Mouse (Mus musculus) ES-E14 (cell line): Measurements from ENCODE around the gene Zfp697. TPM values are rescaled to one million over a fixed set of nuclear protein-coding genes. Genes with fewer than 3 reads are reported as not detected.

Experiments used
- DNase-seq: peaks from one replicate; pipeline ENCODE4 v3.0.0-alpha.2; 2013; ENCODE audit warnings: low read depth, low spot score
- H3K27ac ChIP-seq: 2 replicates; pipeline ENCODE4 v1.5.1; 2012; ENCODE audit warnings: low read depth, mild to moderate bottlenecking, low read length, moderate library complexity, mixed read lengths; ENCODE audit not compliant: poor library complexity, insufficient read depth, severe bottlenecking
- H3K36me3 ChIP-seq: 2 replicates; pipeline ENCODE4 v1.6.1; 2012; ENCODE audit warnings: mild to moderate bottlenecking, low read length, moderate library complexity, mixed read lengths; ENCODE audit not compliant: control insufficient read depth, poor library complexity, insufficient read depth, severe bottlenecking
- H3K4me1 ChIP-seq, 2 experiments: fragments of 150-350 bp in 1 of 2; sonication (generic) in 1 of 2; 2 replicates each; pipeline ENCODE4 v1.6.1; 2012; ENCODE audit warnings: low read length in 2 of 2, mild to moderate bottlenecking in 1 of 2, mixed read lengths in 1 of 2; ENCODE audit not compliant: control insufficient read depth in 2 of 2, insufficient read depth in 2 of 2, poor library complexity in 1 of 2
- H3K4me3 ChIP-seq, 2 experiments: fragments of 150-350 bp in 1 of 2; sonication (generic) in 1 of 2; 2 replicates each; pipeline ENCODE4 v1.5.1; 2012; ENCODE audit warnings: low read length in 2 of 2, low read depth in 1 of 2, mild to moderate bottlenecking in 1 of 2, mixed read lengths in 1 of 2; ENCODE audit not compliant: insufficient read depth in 1 of 2, poor library complexity in 1 of 2, severe bottlenecking in 1 of 2
- H3K9ac ChIP-seq: 2 replicates; pipeline ENCODE4 v1.6.1; 2012; ENCODE audit warnings: low read depth, mild to moderate bottlenecking, low read length, mixed read lengths; ENCODE audit not compliant: poor library complexity, insufficient read depth, severe bottlenecking
- H3K9me3 ChIP-seq: fragments of 150-350 bp; sonication (generic); 2 replicates; pipeline ENCODE4 v1.6.1; 2012; ENCODE audit warnings: low read depth, mild to moderate bottlenecking, low read length; ENCODE audit not compliant: control insufficient read depth, insufficient read depth
- CHD2 ChIP-seq: IDR thresholded peaks from 2 replicates; pipeline ENCODE4 v1.6.1; 2014; ENCODE audit warnings: mild to moderate bottlenecking, low read depth, low read length, inconsistent platforms
- HCFC1 ChIP-seq: IDR thresholded peaks from 2 replicates; pipeline ENCODE4 v1.6.1; 2012; ENCODE audit warnings: low read length, inconsistent platforms, borderline replicate concordance; ENCODE audit not compliant: insufficient read depth
- MAFK ChIP-seq: IDR thresholded peaks from 2 replicates; pipeline ENCODE4 v1.6.1; 2014; ENCODE audit warnings: mild to moderate bottlenecking, low read depth, low read length, inconsistent platforms; ENCODE audit not compliant: insufficient read depth
- ZC3H11A ChIP-seq: IDR thresholded peaks from 2 replicates; pipeline ENCODE4 v1.6.1; 2012; ENCODE audit warnings: low read depth, mild to moderate bottlenecking, inconsistent platforms, low read length, borderline replicate concordance
- ZNF384 ChIP-seq: IDR thresholded peaks from 2 replicates; pipeline ENCODE4 v1.6.1; 2012; ENCODE audit warnings: low read depth, low read length, inconsistent platforms
- in situ Hi-C, 2 experiments: fragments of 600-800 bp; cut with MboI; formaldehyde crosslinking; loops; one replicate each; pipeline ENCODE4 v1.15.1; 2025; ENCODE audit warnings: low sequenced_read_pairs in 2 of 2, inconsistent platforms in 1 of 2; ENCODE audit not compliant: unreplicated experiment in 2 of 2
- total RNA-seq: library from RNA; depleted of rRNA; stranded (reverse); fragments of 300-350 nt; gene quantifications from 2 replicates; pipeline ENCODE4 v1.2.3, GENCODE M21; 2012

The Zfp697 gene
- total RNA-seq, 1 experiment = 3.4 TPM

GRCm38 (mm10) chr3:98413733-98414132 lies 31.5 kb downstream of the Zfp697 start:
- Histone ChIP-seq H3K36me3 (no peaks in the 10 kb centered on the region), H3K4me3 (no peak overlapping the region), H3K9me3 (no peaks in the 10 kb centered on the region), H3K27ac (no peak overlapping the region), H3K4me1 (no peaks in the 10 kb centered on the region), H3K9ac (no peak overlapping the region)
- no peak for DNase-seq
- TF ChIP-seq ZC3H11A (no peak), MAFK (no peak), CHD2 (no peak), ZNF384 (no peak)
- in situ Hi-C loops = no loop called here

- no peak overlapping the region for H3K9ac ChIP-seq
- H3K27ac ChIP-seq = no peak overlapping the region
- H3K4me1 ChIP-seq = no peaks in the 10 kb centered on the region
- no peaks in the 10 kb centered on the region for H3K36me3 ChIP-seq
- TF ChIP-seq CHD2 = no peak
- TF ChIP-seq HCFC1 = no peak
- TF ChIP-seq ZNF384 = no peak
- TF ChIP-seq ZC3H11A = no peak
- no peak for TF ChIP-seq MAFK
- DNase-seq = no peak
- H3K9me3 ChIP-seq = no peaks in the 10 kb centered on the region
- in situ Hi-C loops = no loop called here
- H3K4me3 ChIP-seq = no peak overlapping the region
These were observed 32.0 kb downstream of the Zfp697 start for GRCm38 (mm10) chr3:98414296-98414695.

- no peak overlapping the region for H3K9ac ChIP-seq
- in situ Hi-C loops = no loop called here
- H3K36me3 ChIP-seq = no peaks in the 10 kb centered on the region
- no peaks in the 10 kb centered on the region for H3K4me1 ChIP-seq
- no peak for TF ChIP-seq HCFC1
- no peak for TF ChIP-seq CHD2
- no peak for TF ChIP-seq ZNF384
- TF ChIP-seq MAFK = no peak
- TF ChIP-seq ZC3H11A = no peak
- H3K4me3 ChIP-seq = no peak overlapping the region
- no peak for DNase-seq
- no peak overlapping the region for H3K27ac ChIP-seq
- H3K9me3 ChIP-seq = no peaks in the 10 kb centered on the region
These were observed 34.4 kb downstream of the Zfp697 start for GRCm38 (mm10) chr3:98416426-98417250.

GRCm38 (mm10) chr3:98417328-98417727 lies 35.1 kb downstream of the Zfp697 start:
- in situ Hi-C loops = no loop called here
- no peaks in the 10 kb centered on the region for H3K36me3 ChIP-seq
- no peaks in the 10 kb centered on the region for H3K4me1 ChIP-seq
- no peak for TF ChIP-seq ZC3H11A
- TF ChIP-seq MAFK = no peak
- no peak for TF ChIP-seq HCFC1
- no peaks in the 10 kb centered on the region for H3K9me3 ChIP-seq
- H3K27ac ChIP-seq = no peak overlapping the region
- no peak overlapping the region for H3K9ac ChIP-seq
- no peak for DNase-seq
- H3K4me3 ChIP-seq = no peak overlapping the region
